Mouse (Mus musculus): ENCODE data around the gene Pcx. TPM values are rescaled to one million over a fixed set of nuclear protein-coding genes. Genes with fewer than 3 reads are reported as not detected.
A peak's percentile ranks its signal among the peaks of the same experiment; 100 is the strongest.

Gene Pcx
- total RNA-seq, 2 experiments from 2014 or later = 3.9 to 11.0 TPM

- no peak for ATAC-seq (replicated peaks; ENCODE audit: low FRiP score, low TSS enrichment, poor library complexity, severe bottlenecking)
Observed at GRCm38 (mm10) chr19:4646917-4647492, 136.7 kb downstream of the Pcx start.

- no peak for ATAC-seq (replicated peaks; ENCODE audit: low FRiP score, low TSS enrichment, poor library complexity, severe bottlenecking)
Observed at GRCm38 (mm10) chr19:4658156-4658555, 147.9 kb downstream of the Pcx start.

GRCm38 (mm10) chr19:4666815-4667214, 156.5 kb downstream of the Pcx start:
- 0 out of 2 replicates have a peak, but pooled peaks have one; percentile 47 for ATAC-seq (replicated peaks; ENCODE audit: low FRiP score, low TSS enrichment, poor library complexity, severe bottlenecking)

- ATAC-seq (replicated peaks; ENCODE audit: low FRiP score, low TSS enrichment, poor library complexity, severe bottlenecking) = no peak
Observed at GRCm38 (mm10) chr19:4670776-4671175, 160.5 kb downstream of the Pcx start.

Other genes starting within 250 kb of the Pcx start
- 5.9 and 27.6 TPM in 2 replicates for gene Ssh3, start 241.3 kb upstream of the Pcx start, total RNA-seq (2014; fragmentation: Nextera tagmentation)
- 7.0 and 8.6 TPM in 2 replicates for gene Ssh3, start 241.3 kb upstream of the Pcx start, total RNA-seq (2017)
- gene Ankrd13d, start 227.3 kb upstream of the Pcx start, total RNA-seq (2014; fragmentation: Nextera tagmentation) = 1.0 and 2.2 TPM in 2 replicates
- 0.61 TPM in 1 of 2 replicates, not detected in the other for gene Ankrd13d, start 227.3 kb upstream of the Pcx start, total RNA-seq (2017)
- 103 and 118 TPM in 2 replicates for gene Grk2, start 204.2 kb upstream of the Pcx start, total RNA-seq (2014; fragmentation: Nextera tagmentation)
- gene Grk2, start 204.2 kb upstream of the Pcx start, total RNA-seq (2017) = 81.8 and 93.1 TPM in 2 replicates
- 74.8 and 89.7 TPM in 2 replicates for gene Kdm2a, start 112.2 kb upstream of the Pcx start, total RNA-seq (2014; fragmentation: Nextera tagmentation)
- 49.0 and 79.7 TPM in 2 replicates for gene Kdm2a, start 112.2 kb upstream of the Pcx start, total RNA-seq (2017)
- gene Rhod, start 71.0 kb upstream of the Pcx start, total RNA-seq (2014; fragmentation: Nextera tagmentation) = 0.72 TPM in 1 of 2 replicates, not detected in the other
- gene Rhod, start 71.0 kb upstream of the Pcx start, total RNA-seq (2017) = not detected in 2 replicates
- not detected in 2 replicates for gene Syt12, start 33.0 kb upstream of the Pcx start, total RNA-seq (2014; fragmentation: Nextera tagmentation)
- not detected in 2 replicates for gene Syt12, start 33.0 kb upstream of the Pcx start, total RNA-seq (2017)
- gene 2010003K11Rik, start 11.9 kb upstream of the Pcx start, total RNA-seq (2014; fragmentation: Nextera tagmentation) = not detected in 2 replicates
- not detected in 2 replicates for gene 2010003K11Rik, start 11.9 kb upstream of the Pcx start, total RNA-seq (2017)
- gene Lrfn4, start 105.2 kb downstream of the Pcx start, total RNA-seq (2014; fragmentation: Nextera tagmentation) = 0.92 and 2.6 TPM in 2 replicates
- gene Lrfn4, start 105.2 kb downstream of the Pcx start, total RNA-seq (2017) = 1.1 and 2.4 TPM in 2 replicates
- 23.0 and 38.5 TPM in 2 replicates for gene Rce1, start 115.2 kb downstream of the Pcx start, total RNA-seq (2014; fragmentation: Nextera tagmentation)
- 14.6 and 26.0 TPM in 2 replicates for gene Rce1, start 115.2 kb downstream of the Pcx start, total RNA-seq (2017)
- 1.3 and 3.5 TPM in 2 replicates for gene Gm960, start 188.2 kb downstream of the Pcx start, total RNA-seq (2014; fragmentation: Nextera tagmentation)
- 2.4 TPM in 1 of 2 replicates, not detected in the other for gene Gm960, start 188.2 kb downstream of the Pcx start, total RNA-seq (2017)
- not detected in 2 replicates for gene Sptbn2, start 200.7 kb downstream of the Pcx start, total RNA-seq (2014; fragmentation: Nextera tagmentation)
- gene Sptbn2, start 200.7 kb downstream of the Pcx start, total RNA-seq (2017) = not detected in 2 replicates
- gene Rbm4b, start 246.0 kb downstream of the Pcx start, total RNA-seq (2014; fragmentation: Nextera tagmentation) = 5.0 and 11.3 TPM in 2 replicates
- 9.9 and 19.2 TPM in 2 replicates for gene Rbm4b, start 246.0 kb downstream of the Pcx start, total RNA-seq (2017)

Data from megakaryocyte-erythroid progenitor cell, adult 5-6 weeks (primary cell).